Mouse (Mus musculus): ENCODE measurements around the gene Gm5150.
"Not testable (repeated sequence)": the region's sequence is repeated elsewhere in the genome, so short reads cannot be mapped to it uniquely, and the experiment has no call there.

The Gm5150 gene

GRCm38 (mm10) chr3:16006215-16006614 lies at the start of gene Gm5150:
Gene Gm5150, minus strand, starts transcription at chr3:16006437.
- DNase-seq (ENCODE audit: low spot score), result no peak

- DNase-seq (ENCODE audit: low spot score), result not testable (repeated sequence)
These were observed 45.5 kb upstream of the Gm5150 start for GRCm38 (mm10) chr3:16051736-16052135.

- DNase-seq (ENCODE audit: low spot score), result peak; percentile 15
These were observed 41.1 kb upstream of the Gm5150 start for GRCm38 (mm10) chr3:16047288-16047687.

GRCm38 (mm10) chr3:16043315-16043714 lies 37.1 kb upstream of the Gm5150 start:
- peak; percentile 73 for DNase-seq (ENCODE audit: low spot score)

GRCm38 (mm10) chr3:16024988-16025387 lies 18.8 kb upstream of the Gm5150 start:
- DNase-seq (ENCODE audit: low spot score), result peak; percentile 57

- DNase-seq (ENCODE audit: low spot score), result no peak
These were observed 16.0 kb upstream of the Gm5150 start for GRCm38 (mm10) chr3:16022214-16022613.

- not testable (repeated sequence) for DNase-seq (ENCODE audit: low spot score)
These were observed 8.2 kb upstream of the Gm5150 start for GRCm38 (mm10) chr3:16014456-16014855.

GRCm38 (mm10) chr3:16007827-16008226 lies 1.6 kb upstream of the Gm5150 start:
- no peak for DNase-seq (ENCODE audit: low spot score)

- DNase-seq (ENCODE audit: low spot score), result no peak
These were observed 2.2 kb downstream of the Gm5150 start for GRCm38 (mm10) chr3:16003890-16004633.

- DNase-seq (ENCODE audit: low spot score), result not testable (repeated sequence)
These were observed 6.8 kb downstream of the Gm5150 start for GRCm38 (mm10) chr3:15999479-15999878.

- no peak for DNase-seq (ENCODE audit: low spot score)
These were observed 24.0 kb downstream of the Gm5150 start for GRCm38 (mm10) chr3:15982216-15982615.

GRCm38 (mm10) chr3:15956921-15957320 lies 49.3 kb downstream of the Gm5150 start:
- DNase-seq (ENCODE audit: low spot score), result no peak

Measured in retina, embryonic 14.5 days (tissue).